Mouse (Mus musculus): Measurements from ENCODE around the gene C2cd5. TPM values are rescaled to one million over a fixed set of nuclear protein-coding genes. Genes with fewer than 3 reads are reported as not detected.

The C2cd5 gene
- total and polyA plus RNA-seq, 2 experiments from 2014 or later = 7.3 to 8.0 TPM

DNA sequence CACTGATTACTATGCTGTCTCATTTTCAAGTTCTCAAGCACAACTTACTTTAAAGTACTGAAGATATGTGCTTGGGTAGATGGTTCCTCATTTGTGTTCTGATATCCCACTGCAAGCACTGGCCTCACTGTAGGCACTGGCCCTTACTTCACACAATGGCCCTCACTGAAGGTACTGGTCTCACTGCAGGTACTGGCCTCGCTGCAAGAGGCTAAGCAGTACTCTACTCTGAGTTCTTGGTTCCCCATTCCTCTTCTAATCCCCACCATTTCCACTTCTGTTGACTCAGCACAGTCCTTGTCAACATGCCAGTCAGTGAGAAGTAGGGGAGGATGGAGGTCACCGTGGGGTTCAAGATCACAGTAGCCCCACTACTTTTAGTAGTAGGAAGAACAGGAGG lies 39.5 kb upstream of the C2cd5 start:
- ATAC-seq (ENCODE audit: insufficient read depth, low read depth) (no peak), DNase-seq (ENCODE audit: low spot score) (no peak)
- 73% methylated on average over 2 of the region's 2 CpGs for WGBS
- H3K27me3 ChIP-seq (ENCODE audit: control insufficient read depth, insufficient read depth, low read length) = no peaks in the 10 kb centered on the region
- TF ChIP-seq EP300 (IDR thresholded peaks at IDR 0.05; ENCODE audit: low read depth) (no peak), CTCF (IDR thresholded peaks at IDR 0.05; ENCODE audit: low read depth) (no peak)
- no peaks in the 10 kb centered on the region for H3K4me1 ChIP-seq (ENCODE audit: control insufficient read depth, insufficient read depth)
- H3K36me3 ChIP-seq (replicated peaks; ENCODE audit: control insufficient read depth, insufficient read depth, low read length) = no peaks in the 10 kb centered on the region
- H3K9ac ChIP-seq (replicated peaks; ENCODE audit: low read depth, low read length) = no peak overlapping the region
- H3K9me3 ChIP-seq (replicated peaks; ENCODE audit: control insufficient read depth, low read length) = no peaks in the 10 kb centered on the region
- no peak overlapping the region for H3K4me3 ChIP-seq (ENCODE audit: low read depth, low read length)
- no peak overlapping the region for H3K27ac ChIP-seq (ENCODE audit: low read depth)
- no peak overlapping the region for H3K4me2 ChIP-seq (ENCODE audit: low read depth, low read length)

DNA sequence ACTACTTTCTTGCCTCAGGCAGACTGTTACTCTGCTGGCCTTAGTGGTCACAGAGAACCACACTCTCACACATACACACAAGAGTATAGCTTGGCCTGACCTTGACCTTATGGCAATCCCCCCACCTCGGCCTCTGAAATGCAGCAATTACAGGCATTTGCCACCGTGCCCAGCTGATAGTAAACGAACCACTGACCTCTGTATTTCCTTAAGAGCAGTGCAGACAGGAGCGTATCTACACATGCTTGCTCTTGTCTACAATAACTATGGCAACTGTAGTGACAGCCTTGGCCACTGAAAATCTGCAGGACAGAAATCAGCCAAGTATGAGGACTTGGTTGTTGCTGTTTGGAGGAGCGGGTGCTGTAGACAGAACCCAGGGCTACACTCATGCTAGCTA lies 37.4 kb upstream of the C2cd5 start:
- Histone ChIP-seq H3K4me2 (ENCODE audit: low read depth, low read length) (no peak overlapping the region), H3K9me3 (replicated peaks; ENCODE audit: control insufficient read depth, low read length) (no peaks in the 10 kb centered on the region), H3K27me3 (ENCODE audit: control insufficient read depth, insufficient read depth, low read length) (no peaks in the 10 kb centered on the region), H3K36me3 (replicated peaks; ENCODE audit: control insufficient read depth, insufficient read depth, low read length) (no peaks in the 10 kb centered on the region), H3K9ac (replicated peaks; ENCODE audit: low read depth, low read length) (no peak overlapping the region), H3K4me3 (ENCODE audit: low read depth, low read length) (no peak overlapping the region), H3K4me1 (ENCODE audit: control insufficient read depth, insufficient read depth) (no peaks in the 10 kb centered on the region), H3K27ac (ENCODE audit: low read depth) (no peak overlapping the region)
- WGBS = 39% methylated on average over 5 of the region's 5 CpGs
- ATAC-seq (ENCODE audit: insufficient read depth, low read depth) (no peak; the same call in 1 of the 2 replicates), DNase-seq (ENCODE audit: low spot score) (no peak)
- no peak for TF ChIP-seq CTCF (IDR thresholded peaks at IDR 0.05; ENCODE audit: low read depth)
- TF ChIP-seq EP300 (IDR thresholded peaks at IDR 0.05; ENCODE audit: low read depth) = no peak

DNA sequence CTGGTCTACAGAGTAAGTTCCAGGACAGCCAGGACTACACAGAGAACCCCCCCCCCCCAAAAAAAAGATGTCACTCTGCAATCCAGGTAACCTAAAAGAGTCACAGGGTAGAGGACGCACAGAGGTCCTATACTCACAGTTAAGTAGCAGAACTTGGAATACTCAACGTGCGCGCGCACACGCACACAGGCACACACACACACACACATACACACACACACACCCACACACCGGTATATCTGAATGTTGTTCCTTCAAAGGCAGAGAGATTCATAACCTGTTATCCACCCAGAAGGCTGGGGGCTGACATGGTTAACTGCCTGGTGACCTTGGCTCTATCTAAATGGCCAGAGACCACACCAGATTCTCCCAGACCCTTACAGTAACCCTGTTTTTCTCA lies 36.7 kb upstream of the C2cd5 start:
- Histone ChIP-seq H3K4me1 (ENCODE audit: control insufficient read depth, insufficient read depth) (no peaks in the 10 kb centered on the region), H3K4me3 (ENCODE audit: low read depth, low read length) (no peak overlapping the region), H3K36me3 (replicated peaks; ENCODE audit: control insufficient read depth, insufficient read depth, low read length) (no peaks in the 10 kb centered on the region), H3K27me3 (ENCODE audit: control insufficient read depth, insufficient read depth, low read length) (no peaks in the 10 kb centered on the region), H3K9ac (replicated peaks; ENCODE audit: low read depth, low read length) (no peak overlapping the region), H3K9me3 (replicated peaks; ENCODE audit: control insufficient read depth, low read length) (no peaks in the 10 kb centered on the region), H3K4me2 (ENCODE audit: low read depth, low read length) (no peak overlapping the region), H3K27ac (ENCODE audit: low read depth) (no peak overlapping the region)
- no peak for TF ChIP-seq EP300 (IDR thresholded peaks at IDR 0.05; ENCODE audit: low read depth)
- no peak for TF ChIP-seq CTCF (IDR thresholded peaks at IDR 0.05; ENCODE audit: low read depth)
- ATAC-seq (ENCODE audit: insufficient read depth, low read depth) (no peak), DNase-seq (ENCODE audit: low spot score) (no peak)
- WGBS = 92% methylated on average over 7 of the region's 7 CpGs

DNA sequence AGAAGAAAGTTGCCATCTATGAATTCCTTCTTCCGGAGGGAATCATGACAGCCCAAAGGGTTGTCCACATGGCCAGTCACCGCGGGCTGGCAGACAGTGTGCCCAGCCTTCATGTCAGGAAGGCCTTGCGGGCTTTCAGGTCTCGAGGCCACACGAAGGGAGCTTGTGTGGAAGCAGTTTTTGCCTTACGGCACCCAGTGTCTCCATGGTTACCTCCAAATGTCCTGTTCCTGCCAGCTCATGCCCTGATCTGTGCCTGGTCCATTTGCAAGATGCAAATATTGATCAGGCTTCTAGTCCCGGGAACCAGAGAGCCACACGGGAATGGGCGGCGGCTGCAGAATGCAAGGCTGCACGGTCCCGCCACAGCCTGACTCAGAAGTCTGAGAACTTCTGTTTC lies 35.2 kb upstream of the C2cd5 start:
- Histone ChIP-seq H3K9ac (replicated peaks; ENCODE audit: low read depth, low read length) (no peak overlapping the region), H3K9me3 (replicated peaks; ENCODE audit: control insufficient read depth, low read length) (0 out of 2 replicates have a peak, but pooled peaks cover 4% of the 10 kb centered on the region), H3K36me3 (replicated peaks; ENCODE audit: control insufficient read depth, insufficient read depth, low read length) (no peaks in the 10 kb centered on the region), H3K27ac (ENCODE audit: low read depth) (no peak overlapping the region), H3K27me3 (ENCODE audit: control insufficient read depth, insufficient read depth, low read length) (no peaks in the 10 kb centered on the region), H3K4me2 (ENCODE audit: low read depth, low read length) (no peak overlapping the region), H3K4me1 (ENCODE audit: control insufficient read depth, insufficient read depth) (no peaks in the 10 kb centered on the region), H3K4me3 (ENCODE audit: low read depth, low read length) (no peak overlapping the region)
- no peak for DNase-seq (ENCODE audit: low spot score)
- no peak for TF ChIP-seq EP300 (IDR thresholded peaks at IDR 0.05; ENCODE audit: low read depth)
- WGBS = 85% methylated on average over 13 of the region's 13 CpGs
- ATAC-seq (ENCODE audit: insufficient read depth, low read depth) = no peak

DNA sequence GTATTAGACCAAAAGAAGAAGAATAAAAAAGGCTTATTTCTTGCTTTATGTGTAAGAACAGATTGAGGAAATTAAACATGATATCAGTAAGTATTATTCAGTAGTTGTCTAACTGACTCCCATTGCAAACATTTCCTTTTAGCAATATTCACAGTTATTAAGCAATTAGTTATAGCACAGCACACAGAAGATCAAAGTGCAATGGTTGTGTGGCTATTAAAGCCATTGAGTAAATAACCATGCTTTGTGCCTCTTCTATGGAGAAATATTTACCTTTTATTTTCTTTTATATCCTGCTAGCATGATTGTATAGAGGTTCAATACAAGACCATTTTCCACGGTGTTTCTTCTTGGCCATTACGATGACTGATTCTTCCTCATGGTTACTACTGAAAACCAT lies 33.2 kb upstream of the C2cd5 start:
- WGBS = 95% methylated on average over 2 of the region's 2 CpGs

DNA sequence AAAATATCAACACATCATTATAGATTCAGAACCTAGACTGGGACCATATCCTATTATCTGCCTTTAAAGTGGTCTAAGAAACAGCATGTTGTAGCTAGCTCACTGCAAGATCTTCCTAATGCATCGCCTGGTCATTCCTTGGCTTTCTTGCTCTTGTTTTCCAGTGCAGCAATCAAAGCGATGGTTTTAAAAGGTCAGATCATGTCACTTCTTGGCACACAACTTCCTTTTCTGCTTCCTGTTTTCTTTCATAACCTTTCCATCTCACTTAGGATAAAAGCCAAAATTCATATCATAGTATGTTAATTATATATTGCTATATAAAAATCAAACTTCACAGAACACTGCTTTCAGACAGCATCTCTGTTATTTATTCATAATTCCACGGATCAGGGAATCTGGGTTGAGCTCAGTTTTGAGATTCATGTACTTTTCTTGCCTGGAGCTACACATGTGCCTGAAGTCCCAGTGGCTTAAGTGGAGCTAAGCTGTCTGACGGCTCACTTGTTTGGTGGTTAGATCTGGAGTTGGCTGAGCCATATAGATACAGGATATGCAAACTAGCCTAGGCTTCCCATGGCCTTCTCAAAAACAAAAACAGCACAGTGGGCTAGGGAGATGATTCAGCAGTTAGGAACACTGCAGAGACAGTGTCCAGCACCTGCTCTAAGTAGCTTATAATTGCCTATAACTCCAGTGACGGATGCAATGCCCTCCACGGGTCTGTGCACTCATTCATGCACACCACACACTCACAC lies 32.1 kb upstream of the C2cd5 start:
- ATAC-seq (ENCODE audit: insufficient read depth, low read depth) (no peak), DNase-seq (ENCODE audit: low spot score) (no peak)
- H3K36me3 ChIP-seq (replicated peaks; ENCODE audit: control insufficient read depth, insufficient read depth, low read length) = no peaks in the 10 kb centered on the region
- H3K4me1 ChIP-seq (ENCODE audit: control insufficient read depth, insufficient read depth) = no peaks in the 10 kb centered on the region
- no peak overlapping the region for H3K9ac ChIP-seq (replicated peaks; ENCODE audit: low read depth, low read length)
- WGBS = 65% methylated on average over 6 of the region's 6 CpGs
- TF ChIP-seq EP300 (IDR thresholded peaks at IDR 0.05; ENCODE audit: low read depth) = no peak
- no peak for TF ChIP-seq CTCF (IDR thresholded peaks at IDR 0.05; ENCODE audit: low read depth)
- no peak overlapping the region for H3K4me3 ChIP-seq (ENCODE audit: low read depth, low read length)
- H3K9me3 ChIP-seq (replicated peaks; ENCODE audit: control insufficient read depth, low read length) = 0 out of 2 replicates have a peak, but pooled peaks cover 5% of the 10 kb centered on the region
- H3K4me2 ChIP-seq (ENCODE audit: low read depth, low read length) = no peak overlapping the region
- H3K27me3 ChIP-seq (ENCODE audit: control insufficient read depth, insufficient read depth, low read length) = no peaks in the 10 kb centered on the region
- no peak overlapping the region for H3K27ac ChIP-seq (ENCODE audit: low read depth)

More for the DNA sequence above, 33.2 kb upstream of the C2cd5 start:
- no peak for DNase-seq (ENCODE audit: low spot score)
- H3K4me3 ChIP-seq (ENCODE audit: low read depth, low read length) = no peak overlapping the region
- no peak overlapping the region for H3K27ac ChIP-seq (ENCODE audit: low read depth)
- TF ChIP-seq EP300 (IDR thresholded peaks at IDR 0.05; ENCODE audit: low read depth) (no peak), CTCF (IDR thresholded peaks at IDR 0.05; ENCODE audit: low read depth) (no peak)
- no peaks in the 10 kb centered on the region for H3K36me3 ChIP-seq (replicated peaks; ENCODE audit: control insufficient read depth, insufficient read depth, low read length)
- no peaks in the 10 kb centered on the region for H3K27me3 ChIP-seq (ENCODE audit: control insufficient read depth, insufficient read depth, low read length)
- H3K9me3 ChIP-seq (replicated peaks; ENCODE audit: control insufficient read depth, low read length) = 0 out of 2 replicates have a peak, but pooled peaks cover 5% of the 10 kb centered on the region
- H3K4me1 ChIP-seq (ENCODE audit: control insufficient read depth, insufficient read depth) = no peaks in the 10 kb centered on the region
- H3K9ac ChIP-seq (replicated peaks; ENCODE audit: low read depth, low read length) = no peak overlapping the region
- no peak overlapping the region for H3K4me2 ChIP-seq (ENCODE audit: low read depth, low read length)
- ATAC-seq (ENCODE audit: insufficient read depth, low read depth) = no peak
